Mouse (Mus musculus): ENCODE results near the gene Meioc. TPM values are rescaled to one million over a fixed set of nuclear protein-coding genes. Genes with fewer than 3 reads are reported as not detected.

The Meioc gene
- polyA plus RNA-seq, 1 experiment from 2014 or later = 0.26 TPM

Small RNA genes within 50 kb of the gene (microRNA-seq; reads per million reads assigned to microRNA genes)
- not detected for gene Gm22920

Other genes with a start within 250 kb of the Meioc start
- 55.8 and 58.1 TPM in 2 replicates for gene Grn, start 233.4 kb upstream of the Meioc start, polyA plus RNA-seq (2016; fragmentation: Nextera tagmentation; extraction: Ambion mirVana)
- gene Fam171a2, start 216.0 kb upstream of the Meioc start, polyA plus RNA-seq (2016; fragmentation: Nextera tagmentation; extraction: Ambion mirVana) = 1.3 and 1.9 TPM in 2 replicates
- gene Itga2b, start 193.6 kb upstream of the Meioc start, polyA plus RNA-seq (2016; fragmentation: Nextera tagmentation; extraction: Ambion mirVana) = 82.1 and 88.2 TPM in 2 replicates
- 25.8 and 26.5 TPM in 2 replicates for gene Gpatch8, start 107.3 kb upstream of the Meioc start, polyA plus RNA-seq (2016; fragmentation: Nextera tagmentation; extraction: Ambion mirVana)
- gene Gm11627, start 84.3 kb upstream of the Meioc start, polyA plus RNA-seq (2016; fragmentation: Nextera tagmentation; extraction: Ambion mirVana) = 0.51 and 0.96 TPM in 2 replicates
- 3.5 and 4.7 TPM in 2 replicates for gene Fzd2, start 59.3 kb upstream of the Meioc start, polyA plus RNA-seq (2016; fragmentation: Nextera tagmentation; extraction: Ambion mirVana)
- gene Ccdc43, start 34.1 kb downstream of the Meioc start, polyA plus RNA-seq (2016; fragmentation: Nextera tagmentation; extraction: Ambion mirVana) = 26.9 and 27.5 TPM in 2 replicates
- gene Adam11, start 97.7 kb downstream of the Meioc start, polyA plus RNA-seq (2016; fragmentation: Nextera tagmentation; extraction: Ambion mirVana) = 0.48 and 0.71 TPM in 2 replicates
- 8.7 and 9.5 TPM in 2 replicates for gene Gjc1, start 156.0 kb downstream of the Meioc start, polyA plus RNA-seq (2016; fragmentation: Nextera tagmentation; extraction: Ambion mirVana)
- gene Higd1b, start 172.1 kb downstream of the Meioc start, polyA plus RNA-seq (2016; fragmentation: Nextera tagmentation; extraction: Ambion mirVana) = not detected in 2 replicates
- gene Eftud2, start 217.3 kb downstream of the Meioc start, polyA plus RNA-seq (2016; fragmentation: Nextera tagmentation; extraction: Ambion mirVana) = 192 and 196 TPM in 2 replicates
- gene Ccdc103, start 217.5 kb downstream of the Meioc start, polyA plus RNA-seq (2016; fragmentation: Nextera tagmentation; extraction: Ambion mirVana) = 0.85 and 0.97 TPM in 2 replicates
- gene Fam187a, start 221.5 kb downstream of the Meioc start, polyA plus RNA-seq (2016; fragmentation: Nextera tagmentation; extraction: Ambion mirVana) = not detected in 2 replicates
- gene Gfap, start 237.2 kb downstream of the Meioc start, polyA plus RNA-seq (2016; fragmentation: Nextera tagmentation; extraction: Ambion mirVana) = 7.3 and 7.6 TPM in 2 replicates